Mouse (Mus musculus): ENCODE measurements around the gene Prkn. TPM values are rescaled to one million over a fixed set of nuclear protein-coding genes. Genes with fewer than 3 reads are reported as not detected.

Prkn gene
- total RNA-seq, 2 experiments from 2014 or later = 15.7 to 19.9 TPM

- DNase-seq (ENCODE audit: low spot score in 2 of 2) = no peak
Observed at GRCm38 (mm10) chr17:11730656-11731594, 890.7 kb downstream of the Prkn start.

GRCm38 (mm10) chr17:11735158-11735877, 895.1 kb downstream of the Prkn start:
- no peak for DNase-seq (ENCODE audit: low spot score in 2 of 2)

GRCm38 (mm10) chr17:11736531-11736930, 896.3 kb downstream of the Prkn start:
- DNase-seq (ENCODE audit: low spot score in 2 of 2) = no peak

GRCm38 (mm10) chr17:11737905-11738304, 897.7 kb downstream of the Prkn start:
- no peak for DNase-seq (ENCODE audit: low spot score in 2 of 2)

GRCm38 (mm10) chr17:11740716-11741115, 900.5 kb downstream of the Prkn start:
- DNase-seq (ENCODE audit: low spot score in 2 of 2) = no peak

- no peak for DNase-seq (ENCODE audit: low spot score in 2 of 2)
Observed at GRCm38 (mm10) chr17:11741161-11741560, 901.0 kb downstream of the Prkn start.

GRCm38 (mm10) chr17:11751251-11751650, 911.1 kb downstream of the Prkn start:
- DNase-seq (ENCODE audit: low spot score in 2 of 2) = no peak

GRCm38 (mm10) chr17:11752686-11753085, 912.5 kb downstream of the Prkn start:
- DNase-seq (ENCODE audit: low spot score in 2 of 2) = no peak

GRCm38 (mm10) chr17:11765117-11765516, 924.9 kb downstream of the Prkn start:
- no peak for DNase-seq (ENCODE audit: low spot score in 2 of 2)

GRCm38 (mm10) chr17:11765581-11765980, 925.4 kb downstream of the Prkn start:
- no peak for DNase-seq (ENCODE audit: low spot score in 2 of 2)

GRCm38 (mm10) chr17:11767301-11767700, 927.1 kb downstream of the Prkn start:
- no peak for DNase-seq (ENCODE audit: low spot score in 2 of 2)

- DNase-seq (ENCODE audit: low spot score in 2 of 2) = no peak
Observed at GRCm38 (mm10) chr17:11768345-11768744, 928.2 kb downstream of the Prkn start.

GRCm38 (mm10) chr17:11768971-11769370, 928.8 kb downstream of the Prkn start:
- no peak for DNase-seq (ENCODE audit: low spot score in 2 of 2)

- DNase-seq (ENCODE audit: low spot score in 2 of 2) = no peak
Observed at GRCm38 (mm10) chr17:11769513-11769912, 929.3 kb downstream of the Prkn start.

- no peak for DNase-seq (ENCODE audit: low spot score in 2 of 2)
Observed at GRCm38 (mm10) chr17:11779547-11779946, 939.4 kb downstream of the Prkn start.

GRCm38 (mm10) chr17:11780005-11780404, 939.8 kb downstream of the Prkn start:
- peak in 1 of 2 experiments; percentile 30 for DNase-seq (ENCODE audit: low spot score in 2 of 2)

GRCm38 (mm10) chr17:11780805-11781481, 940.8 kb downstream of the Prkn start:
- DNase-seq (ENCODE audit: low spot score in 2 of 2) = no peak

- no peak for DNase-seq (ENCODE audit: low spot score in 2 of 2)
Observed at GRCm38 (mm10) chr17:11788270-11788936, 948.2 kb downstream of the Prkn start.

GRCm38 (mm10) chr17:11795979-11796378, 955.8 kb downstream of the Prkn start:
- DNase-seq (ENCODE audit: low spot score in 2 of 2) = no peak

- DNase-seq (ENCODE audit: low spot score in 2 of 2) = no peak
Observed at GRCm38 (mm10) chr17:11801226-11801625, 961.0 kb downstream of the Prkn start.

- no peak for DNase-seq (ENCODE audit: low spot score in 2 of 2)
Observed at GRCm38 (mm10) chr17:11807280-11807679, 967.1 kb downstream of the Prkn start.

All from layer of hippocampus, postnatal 10 days (tissue).